Mouse (Mus musculus) embryonic facial prominence, embryonic 11.5 days (tissue): Measurements from ENCODE around the gene Galntl6. TPM values are rescaled to one million over a fixed set of nuclear protein-coding genes. Genes with fewer than 3 reads are reported as not detected.
"Not testable (repeated sequence)": the region's sequence is repeated elsewhere in the genome, so short reads cannot be mapped to it uniquely, and the experiment has no call there.

ENCODE experiments used
- ATAC-seq: fragments of 200-750 bp; cut with Nextera tagmentation; replicated peaks from 2 replicates; pipeline ENCODE4 v1.8.0; 2017; ENCODE audit warnings: low read depth; ENCODE audit not compliant: insufficient number of reproducible peaks, low FRiP score, low TSS enrichment
- DNase-seq: peaks from one replicate; pipeline ENCODE4 v3.0.0-alpha.2; 2015; ENCODE audit warnings: low spot score
- H3K27ac ChIP-seq: fragments of 300-500 bp; sonication (generic); replicated peaks from 2 replicates; pipeline ENCODE4 v1.5.1; 2014; ENCODE audit warnings: mild to moderate bottlenecking, low read depth, low read length, control low read depth
- H3K27me3 ChIP-seq: fragments of 300-500 bp; sonication (generic); 2 replicates; pipeline ENCODE4 v1.6.1; 2014; ENCODE audit warnings: mild to moderate bottlenecking, low read length, moderate library complexity, mixed read lengths; ENCODE audit not compliant: control insufficient read depth, insufficient read depth
- H3K36me3 ChIP-seq: fragments of 300-500 bp; sonication (generic); replicated peaks from 2 replicates; pipeline ENCODE4 v1.6.1; 2014; ENCODE audit warnings: low read depth, mild to moderate bottlenecking, low read length, moderate library complexity, mixed read lengths; ENCODE audit not compliant: control insufficient read depth, insufficient read depth
- H3K4me1 ChIP-seq: fragments of 300-500 bp; sonication (generic); 2 replicates; pipeline ENCODE4 v1.6.1; 2014; ENCODE audit warnings: low read length, mixed read lengths; ENCODE audit not compliant: control insufficient read depth, insufficient read depth
- H3K4me2 ChIP-seq: fragments of 300-500 bp; sonication (generic); 2 replicates; pipeline ENCODE4 v1.6.1; 2014; ENCODE audit warnings: low read depth, mild to moderate bottlenecking, control low read depth, low read length, moderate library complexity
- H3K4me3 ChIP-seq: fragments of 300-500 bp; sonication (generic); 2 replicates; pipeline ENCODE4 v1.5.1; 2014; ENCODE audit warnings: low read depth, low read length, control low read depth
- H3K9ac ChIP-seq: fragments of 300-500 bp; sonication (generic); replicated peaks from 2 replicates; pipeline ENCODE4 v1.6.1; 2014; ENCODE audit warnings: mild to moderate bottlenecking, control low read depth, low read length
- H3K9me3 ChIP-seq: fragments of 300-500 bp; sonication (generic); replicated peaks from 2 replicates; pipeline ENCODE4 v1.6.1; 2016; ENCODE audit warnings: mild to moderate bottlenecking, low read length, inconsistent platforms, mixed read lengths; ENCODE audit not compliant: control insufficient read depth
- WGBS: fragments of 180-500 bp; shearing (Covaris S2); extraction: QIAGEN DNeasy Blood & Tissue Kit; methylation state at CpG from one replicate; pipeline ENCODE4 v1.1.7; 2014; 5-methylcytosine and 5-hydroxymethylcytosine counted together
- polyA plus RNA-seq: library from polyadenylated mRNA; unstranded; fragments of >200 nt; fragmentation: Nextera tagmentation; extraction: Ambion mirVana; gene quantifications from 2 replicates; pipeline ENCODE4 v1.2.1, GENCODE M21; 2014

Galntl6 gene
- polyA plus RNA-seq, 1 experiment from 2014 or later = 0.74 TPM

GRCm38 (mm10) chr8:58487099-58487498, 425.3 kb downstream of the Galntl6 start:
- no peak for DNase-seq
- WGBS = 48% methylated on average over 4 of the region's 4 CpGs

GRCm38 (mm10) chr8:58463342-58463741, 449.1 kb downstream of the Galntl6 start:
- not testable (repeated sequence) for H3K4me1 ChIP-seq, H3K4me2 ChIP-seq, ATAC-seq, H3K4me3 ChIP-seq, H3K27me3 ChIP-seq, H3K9me3 ChIP-seq, H3K9ac ChIP-seq, DNase-seq, H3K27ac ChIP-seq, H3K36me3 ChIP-seq
- WGBS = 86% methylated on average over 2 of the region's 2 CpGs

More at GRCm38 (mm10) chr8:58487099-58487498, 425.3 kb downstream of the Galntl6 start:
- no peaks in the 10 kb centered on the region for H3K4me1 ChIP-seq
- no peaks in the 10 kb centered on the region for H3K36me3 ChIP-seq
- H3K4me3 ChIP-seq = no peak overlapping the region
- ATAC-seq = no peak
- no peaks in the 10 kb centered on the region for H3K9me3 ChIP-seq
- H3K27ac ChIP-seq = no peak overlapping the region
- no peak overlapping the region for H3K4me2 ChIP-seq
- no peaks in the 10 kb centered on the region for H3K27me3 ChIP-seq
- no peak overlapping the region for H3K9ac ChIP-seq

GRCm38 (mm10) chr8:58442696-58443095, 469.7 kb downstream of the Galntl6 start:
- H3K4me3 ChIP-seq = no peak overlapping the region
- H3K27ac ChIP-seq = no peak overlapping the region
- H3K9ac ChIP-seq = no peak overlapping the region
- ATAC-seq = no peak
- no peaks in the 10 kb centered on the region for H3K4me1 ChIP-seq
- H3K27me3 ChIP-seq = no peaks in the 10 kb centered on the region
- WGBS = 86% methylated on average over 2 of the region's 2 CpGs
- H3K4me2 ChIP-seq = no peak overlapping the region
- no peak for DNase-seq
- no peaks in the 10 kb centered on the region for H3K36me3 ChIP-seq
- H3K9me3 ChIP-seq = no peaks in the 10 kb centered on the region

GRCm38 (mm10) chr8:58418481-58418880, 494.0 kb downstream of the Galntl6 start:
- no peak for ATAC-seq
- no peak overlapping the region for H3K27ac ChIP-seq
- H3K36me3 ChIP-seq = no peaks in the 10 kb centered on the region
- DNase-seq = peak; percentile 61
- no peak overlapping the region for H3K4me3 ChIP-seq
- H3K4me2 ChIP-seq = no peak overlapping the region
- H3K27me3 ChIP-seq = no peaks in the 10 kb centered on the region
- no peak overlapping the region for H3K9ac ChIP-seq
- no peaks in the 10 kb centered on the region for H3K9me3 ChIP-seq
- WGBS = 39% methylated on average over 5 of the region's 5 CpGs
- H3K4me1 ChIP-seq = no peaks in the 10 kb centered on the region

- DNase-seq (no peak), ATAC-seq (no peak)
- no peaks in the 10 kb centered on the region for H3K36me3 ChIP-seq
- 79% methylated on average over 1 of the region's 1 CpGs for WGBS
- no peak overlapping the region for H3K9ac ChIP-seq
- H3K4me1 ChIP-seq = no peaks in the 10 kb centered on the region
- H3K9me3 ChIP-seq = no peaks in the 10 kb centered on the region
- no peak overlapping the region for H3K27ac ChIP-seq
- no peak overlapping the region for H3K4me2 ChIP-seq
- no peaks in the 10 kb centered on the region for H3K27me3 ChIP-seq
- H3K4me3 ChIP-seq = no peak overlapping the region
Observed at GRCm38 (mm10) chr8:58417551-58417950, 494.9 kb downstream of the Galntl6 start.

- no peaks in the 10 kb centered on the region for H3K36me3 ChIP-seq
- H3K9ac ChIP-seq = no peak overlapping the region
- no peaks in the 10 kb centered on the region for H3K4me1 ChIP-seq
- DNase-seq (no peak), ATAC-seq (no peak)
- no peaks in the 10 kb centered on the region for H3K9me3 ChIP-seq
- WGBS = 58% methylated on average over 3 of the region's 3 CpGs
- H3K27me3 ChIP-seq = no peaks in the 10 kb centered on the region
- no peak overlapping the region for H3K4me3 ChIP-seq
- no peak overlapping the region for H3K4me2 ChIP-seq
- no peak overlapping the region for H3K27ac ChIP-seq
Observed at GRCm38 (mm10) chr8:58396500-58396899, 515.9 kb downstream of the Galntl6 start.

- Histone ChIP-seq H3K27ac (no peak overlapping the region), H3K9ac (no peak overlapping the region), H3K9me3 (no peaks in the 10 kb centered on the region), H3K4me3 (no peak overlapping the region), H3K36me3 (no peaks in the 10 kb centered on the region), H3K27me3 (no peaks in the 10 kb centered on the region), H3K4me1 (no peaks in the 10 kb centered on the region), H3K4me2 (no peak overlapping the region)
- WGBS = 81% methylated on average over 1 of the region's 1 CpGs
- no peak for ATAC-seq
- no peak for DNase-seq
Observed at GRCm38 (mm10) chr8:58395879-58396278, 516.6 kb downstream of the Galntl6 start.

GRCm38 (mm10) chr8:58372389-58372788, 540.1 kb downstream of the Galntl6 start:
- H3K4me3 ChIP-seq = no peak overlapping the region
- no peaks in the 10 kb centered on the region for H3K9me3 ChIP-seq
- H3K27me3 ChIP-seq = no peaks in the 10 kb centered on the region
- no peak for DNase-seq
- H3K4me1 ChIP-seq = no peaks in the 10 kb centered on the region
- 63% methylated on average over 2 of the region's 2 CpGs for WGBS
- H3K9ac ChIP-seq = no peak overlapping the region
- no peak overlapping the region for H3K27ac ChIP-seq
- no peaks in the 10 kb centered on the region for H3K36me3 ChIP-seq
- no peak for ATAC-seq
- no peak overlapping the region for H3K4me2 ChIP-seq
